Mouse (Mus musculus) forebrain, embryonic 14.5 days (tissue): ENCODE results near the gene Anks1b. TPM values are rescaled to one million over a fixed set of nuclear protein-coding genes. Genes with fewer than 3 reads are reported as not detected.

Source experiments
- ATAC-seq: fragments of 200-750 bp; cut with Nextera tagmentation; 2 replicates; pipeline ENCODE4 v1.8.0; 2017; ENCODE audit warnings: mild to moderate bottlenecking, moderate library complexity
- DNase-seq: peaks from one replicate; pipeline ENCODE4 v3.0.0-alpha.2; 2015; ENCODE audit warnings: low spot score
- H3K27ac ChIP-seq: fragments of 300-500 bp; sonication (generic); 2 replicates; pipeline ENCODE4 v1.5.1; 2014; ENCODE audit warnings: low read depth, mild to moderate bottlenecking, control low read depth, low read length, moderate library complexity
- H3K27me3 ChIP-seq: fragments of 300-500 bp; sonication (generic); replicated peaks from 2 replicates; pipeline ENCODE4 v1.6.1; 2014; ENCODE audit warnings: low read length, control low read depth, mixed read lengths; ENCODE audit not compliant: control insufficient read depth, insufficient read depth
- H3K36me3 ChIP-seq: fragments of 300-500 bp; sonication (generic); 2 replicates; pipeline ENCODE4 v1.6.1; 2014; ENCODE audit warnings: low read length, control low read depth; ENCODE audit not compliant: control insufficient read depth, insufficient read depth
- H3K4me1 ChIP-seq: fragments of 300-500 bp; sonication (generic); 2 replicates; pipeline ENCODE4 v1.6.1; 2014; ENCODE audit warnings: antibody characterized with exemption, low read length, control low read depth; ENCODE audit not compliant: control insufficient read depth, insufficient read depth
- H3K4me2 ChIP-seq: fragments of 300-500 bp; sonication (generic); 2 replicates; pipeline ENCODE4 v1.6.1; 2014; ENCODE audit warnings: mild to moderate bottlenecking, control low read depth, low read length
- H3K4me3 ChIP-seq: fragments of 300-500 bp; sonication (generic); 2 replicates; pipeline ENCODE4 v1.5.1; 2014; ENCODE audit warnings: low read depth, low read length, control low read depth
- H3K9ac ChIP-seq: fragments of 300-500 bp; sonication (generic); 2 replicates; pipeline ENCODE4 v1.6.1; 2014; ENCODE audit warnings: mild to moderate bottlenecking, low read length, control low read depth, moderate library complexity
- H3K9me3 ChIP-seq: fragments of 300-500 bp; sonication (generic); replicated peaks from 2 replicates; pipeline ENCODE4 v1.6.1; 2016; ENCODE audit warnings: low read length, control low read depth, mixed read lengths; ENCODE audit not compliant: control insufficient read depth
- WGBS: fragments of 180-500 bp; shearing (Covaris S2); extraction: QIAGEN DNeasy Blood & Tissue Kit; methylation state at CpG from one replicate; pipeline ENCODE4 v1.1.7; 2014; 5-methylcytosine and 5-hydroxymethylcytosine counted together
- polyA plus RNA-seq: library from polyadenylated mRNA; unstranded; fragments of >200 nt; fragmentation: Nextera tagmentation; extraction: Ambion mirVana; gene quantifications from 2 replicates; pipeline ENCODE4 v1.2.1, GENCODE M21; 2014

Anks1b gene
- polyA plus RNA-seq, 1 experiment from 2014 or later: 36.0 TPM

DNA sequence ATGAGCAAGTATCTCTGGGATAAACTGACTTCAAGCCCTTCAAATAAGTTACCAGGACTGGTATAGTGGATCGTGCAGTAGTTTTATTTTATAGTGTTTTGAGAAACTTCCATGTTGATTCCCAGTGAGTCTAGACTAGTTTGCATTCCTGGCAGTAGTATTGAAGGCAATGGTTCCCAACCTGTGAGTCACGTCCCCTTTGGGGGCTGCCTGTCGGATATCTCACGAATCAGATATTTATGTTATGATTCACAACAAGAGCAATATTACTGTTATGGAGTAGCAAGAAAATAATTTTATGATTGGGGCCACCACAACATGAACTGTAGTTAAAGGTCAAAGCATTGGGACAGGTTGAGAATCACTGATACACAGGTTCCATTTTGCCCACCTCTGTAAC, 884.5 kb downstream of the Anks1b start:
- ATAC-seq: no peak
- 91% methylated on average over 4 of the region's 4 CpGs for WGBS
- no peaks in the 10 kb centered on the region for H3K4me1 ChIP-seq

DNA sequence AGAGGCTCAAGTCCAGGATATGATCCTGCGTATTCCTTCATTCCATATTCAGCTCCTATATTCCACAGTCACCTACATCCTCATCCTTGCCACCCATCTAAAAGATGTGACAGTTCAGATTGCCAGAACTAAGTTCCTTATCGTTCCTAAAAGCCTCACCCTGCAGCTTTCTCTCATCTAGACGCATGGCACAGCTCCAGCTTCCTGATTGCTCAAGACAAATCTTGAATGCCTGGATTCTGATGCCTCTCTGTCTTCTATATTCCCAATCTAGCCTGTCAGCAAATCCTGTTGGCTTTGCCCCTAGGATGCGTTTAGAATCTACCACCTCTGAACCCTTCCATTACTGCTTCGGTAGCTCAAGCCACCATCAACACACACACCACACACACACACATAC, 886.6 kb downstream of the Anks1b start:
- Histone ChIP-seq H3K4me3 (no peak overlapping the region), H3K27ac (no peak overlapping the region), H3K27me3 (no peaks in the 10 kb centered on the region), H3K9ac (no peak overlapping the region), H3K36me3 (no peaks in the 10 kb centered on the region), H3K4me2 (no peak overlapping the region), H3K4me1 (no peaks in the 10 kb centered on the region), H3K9me3 (no peaks in the 10 kb centered on the region)
- 83% methylated on average over 5 of the region's 5 CpGs for WGBS
- DNase-seq: no peak
- no peak for ATAC-seq

More for the DNA sequence above, 884.5 kb downstream of the Anks1b start:
- Histone ChIP-seq H3K36me3 (no peaks in the 10 kb centered on the region), H3K27me3 (no peaks in the 10 kb centered on the region), H3K9me3 (no peaks in the 10 kb centered on the region), H3K4me3 (no peak overlapping the region), H3K9ac (no peak overlapping the region), H3K27ac (no peak overlapping the region), H3K4me2 (no peak overlapping the region)
- no peak for DNase-seq

DNA sequence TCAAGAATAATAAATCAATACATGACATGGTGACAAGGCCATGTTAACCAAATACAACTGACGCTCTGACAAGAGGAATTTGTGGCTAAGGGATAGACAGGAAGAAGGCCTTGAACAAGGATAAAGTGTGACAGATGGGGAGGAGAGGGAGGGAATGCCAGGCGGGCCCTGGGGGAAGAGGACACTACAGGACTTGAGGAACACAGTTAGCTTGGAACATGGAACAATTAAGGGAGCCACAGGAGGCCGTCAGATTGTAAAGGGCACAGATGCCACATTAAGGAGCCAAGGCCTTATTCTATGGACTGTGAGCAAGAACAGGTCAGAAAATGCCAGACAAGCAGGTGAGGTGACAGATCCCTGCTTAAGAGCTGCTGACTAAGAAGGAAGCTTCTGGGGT, 893.0 kb downstream of the Anks1b start:
- 75% methylated on average over 3 of the region's 3 CpGs for WGBS
- Histone ChIP-seq H3K4me2 (no peak overlapping the region), H3K27me3 (no peaks in the 10 kb centered on the region), H3K4me3 (no peak overlapping the region), H3K9me3 (no peaks in the 10 kb centered on the region), H3K27ac (no peak overlapping the region), H3K9ac (no peak overlapping the region), H3K4me1 (peaks cover 7% of the 10 kb centered on the region), H3K36me3 (no peaks in the 10 kb centered on the region)
- no peak for ATAC-seq
- no peak for DNase-seq

DNA sequence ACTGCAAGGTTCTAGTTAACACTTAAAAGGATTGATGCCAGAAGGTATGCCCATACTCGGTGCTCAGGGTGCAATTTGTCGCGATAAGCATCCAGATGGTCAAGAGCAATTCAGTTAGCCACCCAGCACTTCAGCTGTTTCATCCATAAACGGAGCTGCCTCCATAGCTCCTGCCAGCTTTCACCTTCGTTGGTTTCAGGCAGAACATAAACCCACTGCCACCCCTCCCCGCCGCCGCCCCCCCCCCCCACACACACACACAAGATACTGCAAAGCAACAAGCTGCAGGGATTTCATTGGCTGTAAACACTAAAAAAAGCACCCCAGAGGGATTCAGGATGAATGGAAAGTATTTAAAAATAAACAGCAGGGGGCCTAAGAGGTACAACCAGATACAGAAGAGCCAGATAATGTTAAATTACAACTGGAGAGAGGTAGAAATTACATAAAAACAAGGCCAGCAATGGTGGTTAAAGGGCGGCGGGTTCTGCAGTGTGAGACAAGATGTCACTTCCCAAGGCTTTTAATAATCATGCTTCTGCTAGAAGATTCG, 897.2 kb downstream of the Anks1b start:
- DNase-seq (peak; percentile 38), ATAC-seq (peak; percentile 27; the same call in 1 of the 2 replicates)
- Histone ChIP-seq H3K27ac (no peak overlapping the region), H3K36me3 (no peaks in the 10 kb centered on the region), H3K9me3 (no peaks in the 10 kb centered on the region), H3K9ac (no peak overlapping the region), H3K4me3 (no peak overlapping the region), H3K4me1 (peaks cover 13% of the 10 kb centered on the region), H3K4me2 (no peak overlapping the region), H3K27me3 (no peaks in the 10 kb centered on the region)
- WGBS: 12% methylated on average over 11 of the region's 11 CpGs

DNA sequence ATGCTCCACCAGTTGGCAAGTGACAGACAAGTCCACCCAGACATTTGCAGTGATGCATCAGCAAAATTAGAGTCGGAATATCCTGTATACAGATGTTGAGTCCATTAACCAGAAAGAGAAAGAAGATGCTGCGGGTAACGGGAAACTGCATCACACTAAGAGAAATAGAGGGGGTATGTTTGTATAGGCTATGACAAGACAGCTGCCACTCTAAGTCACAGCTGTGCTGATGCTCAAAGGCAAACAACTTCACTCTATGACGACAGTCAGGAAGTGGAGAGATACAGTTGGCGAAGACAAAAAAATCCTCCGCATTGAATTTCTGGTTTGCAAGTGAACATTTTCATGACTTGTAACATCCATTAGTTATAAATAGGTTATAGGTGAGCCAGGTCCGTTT, 897.7 kb downstream of the Anks1b start:
- DNase-seq: peak; percentile 42
- H3K9ac ChIP-seq: no peak overlapping the region
- WGBS: 43% methylated on average over 7 of the region's 7 CpGs
- peak overlapping the region; percentile 37 for H3K4me2 ChIP-seq
- H3K9me3 ChIP-seq: no peaks in the 10 kb centered on the region
- H3K27me3 ChIP-seq: no peaks in the 10 kb centered on the region
- ATAC-seq: peak; percentile 64; the same call in 1 of the 2 replicates
- no peaks in the 10 kb centered on the region for H3K36me3 ChIP-seq
- H3K27ac ChIP-seq: no peak overlapping the region
- peaks cover 13% of the 10 kb centered on the region for H3K4me1 ChIP-seq
- H3K4me3 ChIP-seq: no peak overlapping the region

DNA sequence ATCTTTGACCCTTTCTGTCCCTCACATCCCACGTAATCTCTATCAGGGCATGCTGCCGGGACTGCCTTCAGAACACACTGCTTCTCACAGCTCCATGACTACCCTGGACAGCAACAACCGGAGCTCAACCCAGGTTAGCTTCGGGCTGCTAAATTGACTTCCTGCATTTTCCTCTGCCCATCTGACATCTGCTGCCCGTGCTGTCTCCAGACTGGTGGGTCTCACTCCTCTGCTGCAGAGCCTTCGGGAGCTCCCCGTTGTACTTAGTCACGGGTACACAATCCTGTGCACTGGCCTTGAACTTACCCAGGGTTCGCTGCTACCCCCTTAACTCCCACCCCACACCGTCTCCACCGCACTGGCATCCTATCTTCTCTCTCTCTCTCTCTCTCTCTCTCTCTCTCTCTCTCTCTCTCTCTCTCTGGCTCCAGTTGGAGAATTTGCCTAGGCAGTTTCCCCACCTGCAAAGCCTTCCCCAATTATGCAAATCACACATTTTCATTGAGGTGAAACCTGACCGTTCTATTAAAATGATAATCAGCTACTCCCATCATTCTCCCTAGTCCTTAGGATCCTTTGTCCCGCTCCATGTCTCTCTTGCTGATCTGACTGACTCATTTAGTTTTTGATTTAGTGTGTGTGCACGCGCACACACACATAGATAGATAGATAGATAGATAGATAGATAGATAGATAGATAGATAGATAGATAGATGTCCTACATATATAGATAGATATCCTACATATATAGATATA, 898.3 kb downstream of the Anks1b start:
- Histone ChIP-seq H3K4me3 (no peak overlapping the region), H3K9ac (peak overlapping the region; percentile 8; the same call in 1 of the 2 replicates), H3K4me1 (peaks cover 13% of the 10 kb centered on the region), H3K9me3 (no peaks in the 10 kb centered on the region), H3K36me3 (no peaks in the 10 kb centered on the region), H3K27ac (no peak overlapping the region), H3K27me3 (no peaks in the 10 kb centered on the region), H3K4me2 (peak overlapping the region; percentile 37)
- DNase-seq: peak; percentile 37
- 4% methylated on average over 15 of the region's 15 CpGs for WGBS
- ATAC-seq: peak; percentile 43; the same call in 1 of the 2 replicates

DNA sequence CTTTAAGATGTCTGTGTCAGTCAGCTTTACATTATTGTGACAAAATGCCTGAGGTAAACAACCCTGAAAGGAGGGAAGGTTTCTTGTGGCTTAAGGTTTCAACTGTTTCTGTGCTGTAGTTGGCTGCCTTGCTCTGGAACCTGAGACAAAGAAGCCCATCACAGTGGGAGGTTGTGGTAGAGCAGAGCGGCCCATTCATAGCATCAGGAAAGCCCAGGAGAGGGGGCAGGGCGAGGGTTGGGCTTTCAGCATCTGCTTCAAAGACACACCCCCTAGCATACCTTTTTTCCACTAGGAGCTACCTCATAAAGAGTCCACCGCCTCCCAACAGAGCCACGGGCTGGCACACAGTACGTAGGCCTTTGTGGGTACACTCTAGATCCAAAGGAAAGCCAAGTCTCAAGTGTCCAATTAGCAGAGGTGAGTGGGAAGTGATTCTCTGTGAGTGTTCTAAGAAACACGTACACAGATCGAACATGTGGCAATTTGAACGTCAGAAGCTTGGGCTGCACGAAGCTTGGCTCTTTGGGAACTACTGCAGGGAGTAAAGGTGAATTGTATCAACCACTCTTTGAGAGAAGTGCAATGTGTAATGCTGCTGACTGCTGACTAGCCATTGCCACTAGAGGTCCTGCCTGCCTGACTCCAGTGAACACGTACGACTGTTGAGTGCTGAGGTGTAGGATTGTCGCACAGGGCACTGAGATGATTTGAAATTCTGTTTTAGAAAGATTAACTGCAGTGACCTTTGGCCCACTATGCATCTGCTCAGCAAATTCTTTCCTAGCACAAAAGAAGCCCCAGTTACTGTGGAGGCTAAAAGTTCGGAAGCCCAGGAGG, 906.5 kb downstream of the Anks1b start:
- H3K27ac ChIP-seq: no peak overlapping the region
- no peak for DNase-seq
- no peaks in the 10 kb centered on the region for H3K36me3 ChIP-seq
- no peaks in the 10 kb centered on the region for H3K27me3 ChIP-seq
- no peaks in the 10 kb centered on the region for H3K4me1 ChIP-seq
- no peak overlapping the region for H3K9ac ChIP-seq
- no peak overlapping the region for H3K4me2 ChIP-seq
- 40% methylated on average over 13 of the region's 13 CpGs for WGBS
- H3K9me3 ChIP-seq: no peaks in the 10 kb centered on the region
- H3K4me3 ChIP-seq: no peak overlapping the region
- ATAC-seq: no peak

DNA sequence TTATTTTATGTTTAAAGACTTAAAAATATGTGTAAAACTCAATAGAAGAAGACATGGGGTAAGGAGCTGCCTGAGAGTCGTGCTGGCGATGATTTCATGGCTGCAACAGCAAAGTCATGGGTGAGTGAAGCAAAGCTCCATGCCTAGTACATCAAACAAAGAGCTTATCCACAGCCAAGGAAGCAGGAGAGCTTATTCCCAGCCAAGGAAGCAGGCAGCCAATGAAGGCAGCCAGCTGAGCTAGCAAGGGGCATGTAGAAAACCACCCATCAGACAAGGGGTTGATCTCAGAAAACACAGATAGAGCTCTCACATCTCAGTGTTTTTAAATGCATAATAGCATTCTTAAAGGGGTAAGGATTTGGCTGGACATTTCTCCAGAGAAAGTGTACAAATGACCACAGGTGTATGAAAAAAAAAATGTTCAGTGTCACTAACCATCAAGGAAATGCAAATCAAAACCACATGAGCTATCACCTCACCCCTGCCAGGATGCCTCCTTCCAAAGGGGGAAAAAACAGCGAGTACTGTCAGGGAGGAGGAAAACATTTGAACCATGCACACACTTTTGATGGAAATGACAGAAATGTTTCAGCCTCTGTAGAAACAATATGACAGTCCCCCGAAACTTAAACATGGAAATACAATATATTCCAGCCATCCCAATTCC, 911.8 kb downstream of the Anks1b start:
- Histone ChIP-seq H3K4me3 (no peak overlapping the region), H3K9ac (no peak overlapping the region), H3K4me2 (no peak overlapping the region), H3K9me3 (no peaks in the 10 kb centered on the region), H3K4me1 (no peaks in the 10 kb centered on the region), H3K27me3 (no peaks in the 10 kb centered on the region), H3K36me3 (no peaks in the 10 kb centered on the region), H3K27ac (no peak overlapping the region)
- WGBS: 78% methylated on average over 4 of the region's 4 CpGs
- peak; percentile 22 for DNase-seq
- ATAC-seq: no peak
